Mouse (Mus musculus) olfactory bulb, adult 2 months (tissue): ENCODE results near the gene Bach2. TPM values are rescaled to one million over a fixed set of nuclear protein-coding genes. Genes with fewer than 3 reads are reported as not detected.

Experiments used
- H3K27ac ChIP-seq: fragments of 200-500 bp; 2 replicates; pipeline ENCODE4 v1.5.1; 2012; ENCODE audit warnings: low read depth, low read length; ENCODE audit not compliant: insufficient read depth
- H3K4me1 ChIP-seq: fragments of 200-500 bp; 2 replicates; pipeline ENCODE4 v1.6.1; 2012; ENCODE audit warnings: low read length; ENCODE audit not compliant: control insufficient read depth, insufficient read depth
- H3K4me3 ChIP-seq: fragments of 200-500 bp; 2 replicates; pipeline ENCODE4 v1.5.1; 2012; ENCODE audit warnings: mild to moderate bottlenecking, low read depth, low read length, moderate library complexity; ENCODE audit not compliant: insufficient read depth
- CTCF ChIP-seq: fragments of 200-500 bp; IDR thresholded peaks from 2 replicates; pipeline ENCODE4 v1.5.1; 2012; ENCODE audit warnings: low read depth, mild to moderate bottlenecking, low read length, moderate library complexity; ENCODE audit not compliant: insufficient read depth
- POLR2A ChIP-seq: fragments of 200-500 bp; IDR thresholded peaks from 2 replicates; pipeline ENCODE4 v1.6.1; 2012; ENCODE audit warnings: mild to moderate bottlenecking, low read depth, low read length, moderate library complexity; ENCODE audit not compliant: insufficient read depth
- WGBS: fragments of 180-500 bp; shearing (Covaris S2); methylation state at CpG from one replicate; pipeline ENCODE4 v1.1.7; 2018; 5-methylcytosine and 5-hydroxymethylcytosine counted together
- polyA plus RNA-seq: library from polyadenylated mRNA; stranded (reverse); fragments of >200 nt; gene quantifications from 2 replicates; pipeline ENCODE4 v1.2.4, GENCODE M21; 2012; ENCODE audit warnings: low replicate concordance; ENCODE audit not compliant: missing spikeins, insufficient read depth, insufficient read length

The Bach2 gene
- polyA plus RNA-seq, 1 experiment, result not detected

GRCm38 (mm10) chr4:32238921-32239748 lies 531 bp downstream of the Bach2 start:
- TF ChIP-seq CTCF, result no peak
- TF ChIP-seq POLR2A, result no peak
- under 1% methylated on average over 96 of the region's 100 CpGs for WGBS
- H3K4me3 ChIP-seq, result peak overlapping the region; percentile 97
- H3K27ac ChIP-seq, result peak overlapping the region; percentile 71
- peaks cover 13% of the 10 kb centered on the region; the same call in 1 of the 2 replicates for H3K4me1 ChIP-seq

GRCm38 (mm10) chr4:32239749-32240131 lies 1.1 kb downstream of the Bach2 start:
- WGBS, result under 1% methylated on average over 26 of the region's 26 CpGs
- Histone ChIP-seq H3K4me1 (peaks cover 15% of the 10 kb centered on the region; the same call in 1 of the 2 replicates), H3K4me3 (peak overlapping the region; percentile 97), H3K27ac (peak overlapping the region; percentile 52)
- TF ChIP-seq POLR2A, result no peak
- TF ChIP-seq CTCF, result no peak; the same call in 1 of the 2 replicates

- H3K4me3 ChIP-seq, result peak overlapping the region; percentile 5; the same call in 1 of the 2 replicates
- WGBS, result 32% methylated on average over 9 of the region's 9 CpGs
- no peak overlapping the region for H3K27ac ChIP-seq
- H3K4me1 ChIP-seq, result peaks cover 15% of the 10 kb centered on the region; the same call in 1 of the 2 replicates
- TF ChIP-seq POLR2A, result no peak
Observed at GRCm38 (mm10) chr4:32240457-32241030, 1.9 kb downstream of the Bach2 start.

GRCm38 (mm10) chr4:32241351-32241980 lies 2.9 kb downstream of the Bach2 start:
- 81% methylated on average over 6 of the region's 6 CpGs for WGBS
- Histone ChIP-seq H3K27ac (no peak overlapping the region), H3K4me1 (peaks cover 15% of the 10 kb centered on the region; the same call in 1 of the 2 replicates), H3K4me3 (no peak overlapping the region)
- TF ChIP-seq POLR2A (no peak), CTCF (no peak)

- TF ChIP-seq POLR2A (no peak), CTCF (no peak)
- Histone ChIP-seq H3K4me3 (no peak overlapping the region), H3K27ac (no peak overlapping the region), H3K4me1 (peaks cover 15% of the 10 kb centered on the region; the same call in 1 of the 2 replicates)
- WGBS, result 74% methylated on average over 6 of the region's 6 CpGs
Observed at GRCm38 (mm10) chr4:32242122-32242615, 3.6 kb downstream of the Bach2 start.

GRCm38 (mm10) chr4:32243458-32243857 lies 4.9 kb downstream of the Bach2 start:
- WGBS, result 85% methylated on average over 10 of the region's 10 CpGs
- Histone ChIP-seq H3K4me1 (peaks cover 13% of the 10 kb centered on the region; the same call in 1 of the 2 replicates), H3K27ac (no peak overlapping the region), H3K4me3 (no peak overlapping the region)
- TF ChIP-seq CTCF, result no peak
- no peak for TF ChIP-seq POLR2A

GRCm38 (mm10) chr4:32244092-32244745 lies 5.6 kb downstream of the Bach2 start:
- Histone ChIP-seq H3K4me1 (peaks cover 13% of the 10 kb centered on the region; the same call in 1 of the 2 replicates), H3K27ac (no peak overlapping the region)

GRCm38 (mm10) chr4:32245586-32245985 lies 7.0 kb downstream of the Bach2 start:
- H3K27ac ChIP-seq, result no peak overlapping the region
- TF ChIP-seq POLR2A (no peak), CTCF (no peak)
- H3K4me1 ChIP-seq, result peaks cover 16% of the 10 kb centered on the region
- no peak overlapping the region for H3K4me3 ChIP-seq
- 92% methylated on average over 6 of the region's 6 CpGs for WGBS

More at GRCm38 (mm10) chr4:32244092-32244745, 5.6 kb downstream of the Bach2 start:
- WGBS, result 79% methylated on average over 18 of the region's 18 CpGs
- TF ChIP-seq CTCF (no peak), POLR2A (no peak)
- no peak overlapping the region for H3K4me3 ChIP-seq
